Mouse (Mus musculus) cerebellum, adult 9-10 months (tissue): ENCODE data around the gene Dcbld2.
"Not testable (repeated sequence)": the region's sequence is repeated elsewhere in the genome, so short reads cannot be mapped to it uniquely, and the experiment has no call there.

Experiments
- DNase-seq: peaks from one replicate; pipeline ENCODE4 v3.0.0; 2022

Gene Dcbld2

GRCm38 (mm10) chr16:58451647-58452046 lies 43.4 kb downstream of the Dcbld2 start:
- no peak for DNase-seq

DNA sequence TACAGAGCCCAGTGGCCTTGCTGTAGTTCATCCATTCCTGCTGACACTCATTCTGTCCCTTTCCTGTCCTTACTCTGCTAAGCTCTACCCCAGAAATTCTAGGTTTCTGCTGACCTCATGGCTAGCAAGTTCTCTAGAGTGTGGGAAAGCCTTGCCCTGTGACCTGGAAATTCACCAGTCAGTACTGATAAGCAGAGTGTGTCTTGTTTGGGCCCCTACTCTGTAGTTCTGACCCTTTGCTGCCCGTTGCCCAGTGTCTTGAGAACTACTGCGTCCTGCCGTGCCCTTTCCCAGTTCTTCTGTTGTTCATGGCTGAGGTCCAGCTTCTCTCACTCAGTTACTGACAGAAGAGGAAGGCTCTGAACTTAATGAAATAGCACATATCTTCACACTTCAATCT lies 44.9 kb downstream of the Dcbld2 start:
- no peak for DNase-seq

DNA sequence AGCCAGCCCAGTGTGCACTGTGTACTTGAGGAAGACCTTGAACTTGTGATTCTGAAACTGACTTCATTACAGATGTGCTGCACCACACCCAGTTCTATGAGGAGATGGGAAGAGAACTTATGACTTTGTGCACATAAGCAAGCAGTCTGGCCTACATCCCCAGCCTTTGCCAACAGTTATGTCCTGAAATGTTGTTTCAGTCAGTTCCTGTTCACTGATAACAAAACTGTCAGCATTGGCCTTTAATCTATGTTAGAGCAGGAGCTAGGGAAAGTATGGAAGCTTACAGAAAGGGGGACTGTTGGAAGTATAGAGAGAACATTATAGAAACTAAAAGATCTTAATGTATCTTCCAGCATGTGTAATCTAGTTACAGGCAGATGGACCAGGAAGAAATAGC lies 45.6 kb downstream of the Dcbld2 start:
- no peak for DNase-seq

GRCm38 (mm10) chr16:58454617-58455016 lies 46.4 kb downstream of the Dcbld2 start:
- peak; percentile 39 for DNase-seq

DNA sequence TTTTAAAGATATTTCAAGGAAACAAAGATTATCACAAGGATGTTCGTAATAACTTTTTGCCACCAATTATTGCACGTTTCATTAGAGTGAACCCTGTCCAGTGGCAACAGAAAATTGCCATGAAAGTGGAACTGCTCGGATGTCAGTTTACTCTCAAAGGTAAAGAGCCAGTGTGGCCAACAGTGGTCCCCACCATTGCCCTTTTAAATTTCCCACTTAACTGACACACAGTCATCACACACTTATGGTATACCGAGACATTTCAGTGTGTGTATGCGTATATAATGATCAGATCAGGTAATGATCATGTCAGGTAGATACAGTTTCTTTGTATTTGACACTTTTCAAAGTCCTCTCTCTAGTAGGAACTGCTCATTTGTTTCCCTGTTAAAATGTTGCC lies 46.9 kb downstream of the Dcbld2 start:
- no peak for DNase-seq

GRCm38 (mm10) chr16:58456445-58456844 lies 48.2 kb downstream of the Dcbld2 start:
- no peak for DNase-seq

GRCm38 (mm10) chr16:58456991-58457390 lies 48.7 kb downstream of the Dcbld2 start:
- no peak for DNase-seq

DNA sequence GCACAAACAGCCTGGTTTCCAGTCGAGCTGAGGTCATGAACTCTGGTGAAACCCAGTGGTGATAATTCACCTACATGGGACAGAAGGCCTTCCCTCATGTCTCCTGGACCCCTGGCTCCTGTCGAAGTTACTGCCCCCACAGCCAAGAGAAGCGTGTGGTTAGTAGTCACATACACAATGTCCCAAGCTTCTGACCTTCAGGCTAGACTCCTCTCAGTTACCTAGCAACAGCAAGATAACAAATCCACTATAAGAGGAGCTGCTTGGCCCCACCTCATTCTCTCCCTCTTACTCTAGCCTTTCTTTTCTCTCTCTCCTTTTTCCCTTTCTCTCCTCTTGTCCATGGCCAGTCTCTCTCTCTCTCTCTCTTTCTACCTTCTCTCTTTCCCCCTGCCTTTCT lies 51.7 kb downstream of the Dcbld2 start:
- not testable (repeated sequence) for DNase-seq

DNA sequence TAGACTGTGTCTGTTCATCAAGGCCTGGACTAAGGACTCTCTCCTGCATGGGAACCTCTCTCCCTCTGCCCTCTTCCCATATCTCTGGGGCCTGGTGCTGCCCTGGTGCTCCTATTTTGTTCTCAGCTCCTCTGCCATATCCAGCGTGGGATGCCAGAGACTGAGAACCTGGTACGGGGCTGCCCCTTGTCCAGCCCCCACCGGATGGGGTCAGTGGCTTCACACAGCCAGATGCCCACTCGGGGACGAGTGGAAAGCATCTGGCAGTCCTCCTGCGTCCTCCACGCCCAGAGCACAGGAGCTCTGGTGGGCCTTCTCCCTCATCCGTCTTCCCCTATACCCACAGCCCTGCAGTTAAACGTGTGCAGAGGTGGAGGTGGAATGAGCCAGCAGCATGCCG lies 52.1 kb downstream of the Dcbld2 start:
- no peak for DNase-seq

DNA sequence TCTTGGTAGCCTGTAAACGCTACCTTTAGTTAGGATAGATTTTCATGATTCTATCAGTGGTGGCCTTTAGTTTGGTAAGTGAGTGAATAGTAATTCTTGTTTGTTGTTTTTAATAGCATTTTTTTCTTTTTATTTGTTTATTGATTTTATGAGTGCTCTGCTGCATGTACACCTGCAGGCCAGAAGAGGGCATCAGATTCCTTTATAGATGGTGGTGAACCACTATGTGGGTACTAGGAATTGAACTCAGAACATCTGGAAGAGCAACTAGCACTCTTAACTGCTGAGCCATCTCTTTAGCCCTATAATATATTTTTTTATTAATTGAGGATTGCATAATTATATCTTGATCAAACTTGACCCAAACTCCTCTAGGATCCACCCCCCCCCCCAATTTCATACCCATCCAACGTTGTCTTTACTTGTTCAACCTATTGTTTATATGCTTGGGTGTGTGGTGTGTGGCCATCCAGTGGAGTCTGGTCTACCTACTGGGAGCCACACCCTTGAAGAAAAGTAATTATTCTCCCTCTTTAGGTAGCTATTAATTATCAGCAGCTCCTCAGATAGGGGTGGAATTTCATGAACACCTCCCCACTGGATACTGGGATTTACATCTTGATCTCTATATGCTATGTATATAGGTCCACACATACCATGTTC lies 53.7 kb downstream of the Dcbld2 start:
- DNase-seq: no peak

DNA sequence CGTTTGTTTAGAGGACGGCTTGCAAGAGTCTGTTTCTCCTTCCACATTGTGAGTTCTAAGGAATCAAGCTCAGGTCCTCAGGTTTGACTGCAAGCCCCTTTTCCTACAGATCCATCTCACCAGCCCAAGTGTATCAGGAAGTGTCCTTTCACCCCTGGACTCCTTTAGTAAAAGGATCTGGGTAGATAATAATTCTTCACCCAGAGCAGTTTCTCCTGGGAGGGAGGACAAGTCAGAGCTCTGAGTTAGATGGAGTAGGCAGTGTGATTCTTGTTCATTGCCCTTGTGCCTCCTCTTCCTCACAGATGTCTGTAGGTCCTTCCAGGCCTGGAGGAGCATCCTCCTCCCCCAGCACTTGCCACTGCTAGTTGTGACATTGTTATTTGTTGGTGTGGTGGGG lies 54.3 kb downstream of the Dcbld2 start:
- no peak for DNase-seq

GRCm38 (mm10) chr16:58464051-58464450 lies 55.8 kb downstream of the Dcbld2 start:
- DNase-seq: no peak

- no peak for DNase-seq
These were observed 57.2 kb downstream of the Dcbld2 start for GRCm38 (mm10) chr16:58465412-58465811.

DNA sequence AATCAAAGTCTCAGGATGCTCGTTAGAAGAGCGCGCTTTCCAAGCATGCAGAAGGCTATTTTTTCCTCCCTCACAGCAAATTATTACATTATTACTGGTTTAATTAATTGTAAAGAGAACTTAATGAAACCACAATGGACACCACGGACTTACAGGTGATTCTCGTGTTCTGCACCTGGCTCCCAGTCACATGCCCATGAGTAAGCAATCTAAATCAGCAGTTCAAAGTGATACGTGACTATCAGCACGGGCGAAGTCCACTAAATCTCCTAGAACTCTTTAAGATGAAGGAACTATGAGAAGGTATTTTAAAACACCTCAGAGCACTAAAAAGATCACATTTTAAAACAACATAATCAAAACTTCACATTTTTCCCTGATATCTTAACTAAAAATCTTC lies 61.8 kb downstream of the Dcbld2 start:
- no peak for DNase-seq

- no peak for DNase-seq
These were observed 62.6 kb downstream of the Dcbld2 start for GRCm38 (mm10) chr16:58470841-58471240.

DNA sequence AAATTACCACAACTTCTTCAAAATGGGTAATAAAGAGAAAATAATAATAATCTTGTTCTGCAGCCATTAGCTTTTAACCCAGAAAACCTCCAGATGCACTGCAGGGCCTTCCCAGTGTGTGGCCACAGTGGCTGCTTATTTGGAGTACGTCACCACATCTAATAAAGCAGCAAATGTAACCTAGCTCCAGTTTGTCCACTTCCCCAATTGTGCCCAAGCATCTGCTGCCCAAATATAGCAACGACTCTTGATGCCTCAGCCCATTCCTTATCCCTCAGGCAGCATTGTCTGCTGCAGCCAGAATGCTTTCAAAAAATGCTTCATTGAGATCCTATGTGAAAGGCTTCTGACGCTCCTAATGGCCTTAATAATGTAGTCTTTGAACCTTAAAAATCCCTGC lies 66.6 kb downstream of the Dcbld2 start:
- no peak for DNase-seq

- no peak for DNase-seq
These were observed 67.4 kb downstream of the Dcbld2 start for GRCm38 (mm10) chr16:58475544-58476154.

- DNase-seq: no peak
These were observed 68.1 kb downstream of the Dcbld2 start for GRCm38 (mm10) chr16:58476363-58476762.

- DNase-seq: no peak
These were observed 71.7 kb downstream of the Dcbld2 start for GRCm38 (mm10) chr16:58479898-58480448.

- no peak for DNase-seq
These were observed 73.1 kb downstream of the Dcbld2 start for GRCm38 (mm10) chr16:58481219-58481905.

GRCm38 (mm10) chr16:58481906-58482270 lies 73.6 kb downstream of the Dcbld2 start:
- DNase-seq: no peak

DNA sequence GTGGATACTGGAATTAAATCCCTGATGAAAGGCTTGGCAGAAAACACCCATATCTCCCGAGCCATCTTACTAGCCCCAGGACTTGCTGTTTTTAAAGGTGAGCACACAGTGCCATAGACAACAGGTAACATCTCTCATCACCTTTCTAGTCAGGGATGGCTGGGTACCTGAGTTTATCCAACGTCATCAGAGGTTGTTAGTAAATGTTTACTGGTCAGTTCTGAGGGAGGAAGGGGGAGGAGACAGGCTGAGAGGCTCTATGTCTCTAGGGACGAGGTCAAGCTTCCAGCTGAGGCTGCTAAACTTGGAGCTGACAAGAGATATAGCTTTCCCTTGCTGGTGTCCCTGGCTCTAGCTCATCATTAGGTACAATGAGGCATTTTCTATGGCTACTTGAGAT lies 74.1 kb downstream of the Dcbld2 start:
- no peak for DNase-seq

DNA sequence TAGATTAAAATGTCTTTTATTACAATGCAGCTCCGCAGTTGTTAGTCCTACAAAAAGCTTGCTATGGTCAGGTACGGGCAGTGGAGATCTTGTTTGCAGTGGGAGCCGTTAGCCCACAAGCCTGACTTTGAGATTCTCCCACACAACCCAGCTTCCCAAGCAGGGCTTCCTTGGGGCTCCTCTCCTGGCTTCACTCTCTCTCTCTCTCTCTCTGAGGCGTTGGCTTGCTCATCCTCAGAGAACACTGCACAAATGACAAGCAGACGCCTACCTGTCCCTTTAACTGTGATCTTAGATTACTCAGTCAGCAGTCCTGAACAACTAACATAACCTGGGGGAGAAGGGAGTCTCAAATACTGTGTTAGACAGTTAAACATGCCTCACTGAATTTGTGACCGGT lies 79.6 kb downstream of the Dcbld2 start:
- no peak for DNase-seq

DNA sequence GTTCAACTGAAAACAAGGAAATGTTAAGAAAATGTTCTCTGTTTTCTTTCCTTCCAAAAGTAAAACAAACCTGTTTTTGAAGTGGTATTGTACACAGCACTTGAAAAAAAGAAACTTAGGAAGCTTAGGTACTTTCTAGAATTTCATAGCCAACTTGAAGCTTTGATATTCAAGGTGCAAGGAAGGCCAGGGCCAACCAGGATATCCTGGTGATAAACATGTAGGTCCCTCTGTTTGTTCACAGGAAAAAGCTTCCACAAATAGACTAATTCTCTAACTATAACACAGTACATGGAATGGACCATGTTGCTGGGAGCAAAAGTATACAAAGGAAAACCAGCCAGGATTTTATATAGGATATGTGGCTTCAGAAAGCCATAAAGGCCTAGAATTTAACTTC lies 88.5 kb downstream of the Dcbld2 start:
- DNase-seq: no peak
